ENCODE assay signal across 8 mouse cellular contexts in genomic region chr12:102691180-102691579, GRCm38 (mm10). TPM values are rescaled to one million over a fixed set of nuclear protein-coding genes. Genes with fewer than 3 reads are reported as not detected.
A peak's percentile ranks its signal among the peaks of the same experiment; 100 is the strongest.
DNase-seq lines count a peak whose midpoint lies in the region; ATAC-seq lines count a peak whose summit lies in the region.

No protein-coding gene starts in this region.

- no peak for ATAC-seq in midbrain, embryonic 11.5 days (ENCODE audit: low FRiP score)

- DNase-seq in heart, adult 18-20 months = peak; percentile 55
- no peak for DNase-seq in heart, embryonic 10.5 days (ENCODE audit: low spot score)
- DNase-seq in embryonic facial prominence, embryonic 10.5 days (ENCODE audit: low spot score) = no peak
- peak; percentile 87 to 95 for DNase-seq in kidney, postnatal 25 days
- no peak for DNase-seq in midbrain, embryonic 11.5 days (ENCODE audit: low spot score, missing footprints)
- no peak for DNase-seq in frontal cortex, postnatal 36 days (ENCODE audit: low spot score in 2 of 2)
- DNase-seq in right cerebral cortex, postnatal 36 days (ENCODE audit: low spot score in 2 of 2) = no peak

- H3K4me1 ChIP-seq in heart, embryonic 10.5 days = peaks cover 20% of the 10 kb centered on the region
- H3K4me1 ChIP-seq in embryonic facial prominence, embryonic 10.5 days = peaks cover 46% of the 10 kb centered on the region
- peaks cover 11% of the 10 kb centered on the region; the same call in 1 of the 2 replicates for H3K4me1 ChIP-seq in midbrain, embryonic 11.5 days (ENCODE audit: control insufficient read depth, insufficient read depth, low read length)

- WGBS in heart, embryonic 10.5 days = 70% methylated on average over 11 of the region's 11 CpGs
- 46% methylated on average over 11 of the region's 11 CpGs for WGBS in embryonic facial prominence, embryonic 10.5 days
- WGBS in macrophage (ENCODE audit: missing documents) = 74% methylated on average over 10 of the region's 11 CpGs
- 69% methylated on average over 11 of the region's 11 CpGs for WGBS in midbrain, embryonic 11.5 days

- no peak overlapping the region for H3K27ac ChIP-seq in heart, embryonic 10.5 days
- H3K27ac ChIP-seq in embryonic facial prominence, embryonic 10.5 days (replicated peaks) = peak overlapping the region; percentile 61
- H3K27ac ChIP-seq in macrophage = peak overlapping the region; percentile 42
- H3K27ac ChIP-seq in midbrain, embryonic 11.5 days (ENCODE audit: low read depth, low read length) = no peak overlapping the region

- H3K27me3 ChIP-seq in heart, embryonic 10.5 days (ENCODE audit: insufficient read depth, poor library complexity, severe bottlenecking) = no peaks in the 10 kb centered on the region
- no peaks in the 10 kb centered on the region for H3K27me3 ChIP-seq in embryonic facial prominence, embryonic 10.5 days (replicated peaks; ENCODE audit: low read depth, poor library complexity, severe bottlenecking)
- no peaks in the 10 kb centered on the region for H3K27me3 ChIP-seq in midbrain, embryonic 11.5 days (ENCODE audit: control insufficient read depth, insufficient read depth, low read length)

- no peak overlapping the region for H3K4me3 ChIP-seq in heart, embryonic 10.5 days
- H3K4me3 ChIP-seq in embryonic facial prominence, embryonic 10.5 days = no peak overlapping the region
- no peak overlapping the region for H3K4me3 ChIP-seq in macrophage (ENCODE audit: inconsistent target)
- H3K4me3 ChIP-seq in midbrain, embryonic 11.5 days (ENCODE audit: low read depth, low read length) = no peak overlapping the region

- H3K36me3 ChIP-seq in heart, embryonic 10.5 days = no peaks in the 10 kb centered on the region
- H3K36me3 ChIP-seq in embryonic facial prominence, embryonic 10.5 days (replicated peaks) = no peaks in the 10 kb centered on the region
- no peaks in the 10 kb centered on the region for H3K36me3 ChIP-seq in macrophage (ENCODE audit: inconsistent target)
- no peaks in the 10 kb centered on the region for H3K36me3 ChIP-seq in midbrain, embryonic 11.5 days (ENCODE audit: control insufficient read depth, insufficient read depth, low read length)

- H3K9ac ChIP-seq in midbrain, embryonic 11.5 days (ENCODE audit: low read length) = no peak overlapping the region

- H3K9me3 ChIP-seq in heart, embryonic 10.5 days = no peaks in the 10 kb centered on the region
- H3K9me3 ChIP-seq in embryonic facial prominence, embryonic 10.5 days = no peaks in the 10 kb centered on the region
- H3K9me3 ChIP-seq in midbrain, embryonic 11.5 days (ENCODE audit: control insufficient read depth, low read length) = no peaks in the 10 kb centered on the region

- no peak overlapping the region for H3K4me2 ChIP-seq in midbrain, embryonic 11.5 days

- peaks cover 90% of the 10 kb centered on the region for H3K79me2 ChIP-seq in macrophage (ENCODE audit: inconsistent target)

RNA-seq across cellular contexts. Expression of gene Itpk1, which starts 13.6 kb away (rescaled TPM):
- total RNA-seq in heart, adult 18-20 months (2021) = 10 to 100 TPM in 1 of 2 experiments, 1 to 10 TPM in 1; 9.1 to 12.4 TPM
- polyA plus RNA-seq in heart, embryonic 10.5 days (2016; fragmentation: Nextera tagmentation; extraction: Ambion mirVana) = 3.5 and 4.8 TPM in 2 replicates
- 13.7 and 17.7 TPM in 2 replicates for polyA plus RNA-seq in embryonic facial prominence, embryonic 10.5 days (2016; fragmentation: Nextera tagmentation; extraction: Ambion mirVana)
- 10 to 100 TPM in 19 of 26 experiments, 1 to 10 TPM in 7; 2.3 to 25.1 (median 14.1) TPM for total RNA-seq in macrophage (2018; cell fraction: chromatin; rRNA removed)
- total RNA-seq in macrophage (2018; cell fraction: cytosol; rRNA removed) = 10 to 100 TPM in 23 of 26 experiments, 1 to 10 TPM in 3; 7.0 to 25.8 (median 15.6) TPM
- 10 to 100 TPM in 20 of 26 experiments, 1 to 10 TPM in 6; 4.3 to 23.7 (median 13.7) TPM for total RNA-seq in macrophage (2018; cell fraction: nucleus; rRNA removed)
- polyA plus RNA-seq in macrophage (2018) = 10.4 to 13.5 TPM (median 12.1 TPM) in 3 replicates
- polyA plus RNA-seq in midbrain, embryonic 11.5 days (2014; fragmentation: Nextera tagmentation; extraction: Ambion mirVana) = 11.6 and 14.2 TPM in 2 replicates

RNA-seq across cellular contexts. Expression of gene Moap1, which starts 52.3 kb away (rescaled TPM):
- total RNA-seq in heart, adult 18-20 months (2021) = 1 to 10 TPM; 7.5 to 8.5 TPM
- polyA plus RNA-seq in heart, embryonic 10.5 days (2016; fragmentation: Nextera tagmentation; extraction: Ambion mirVana) = 24.0 and 24.8 TPM in 2 replicates
- polyA plus RNA-seq in embryonic facial prominence, embryonic 10.5 days (2016; fragmentation: Nextera tagmentation; extraction: Ambion mirVana) = 35.4 and 36.9 TPM in 2 replicates
- 10 to 100 TPM in 3 of 26 experiments, 1 to 10 TPM in 23; 2.2 to 13.7 (median 6.4) TPM for total RNA-seq in macrophage (2018; cell fraction: chromatin; rRNA removed)
- 10 to 100 TPM in 1 of 26 experiments, 1 to 10 TPM in 25; 4.4 to 10.2 (median 7.2) TPM for total RNA-seq in macrophage (2018; cell fraction: cytosol; rRNA removed)
- 10 to 100 TPM in 7 of 26 experiments, 1 to 10 TPM in 19; 2.1 to 12.4 (median 8.1) TPM for total RNA-seq in macrophage (2018; cell fraction: nucleus; rRNA removed)
- polyA plus RNA-seq in macrophage (2018) = 4.7 to 7.2 TPM (median 6.1 TPM) in 3 replicates
- 40.8 and 41.4 TPM in 2 replicates for polyA plus RNA-seq in midbrain, embryonic 11.5 days (2014; fragmentation: Nextera tagmentation; extraction: Ambion mirVana)

RNA-seq across cellular contexts. Expression of gene Tmem251, which starts 52.4 kb away (rescaled TPM):
- 1 to 10 TPM; 4.6 to 5.1 TPM for total RNA-seq in heart, adult 18-20 months (2021)
- 8.6 and 9.5 TPM in 2 replicates for polyA plus RNA-seq in heart, embryonic 10.5 days (2016; fragmentation: Nextera tagmentation; extraction: Ambion mirVana)
- polyA plus RNA-seq in embryonic facial prominence, embryonic 10.5 days (2016; fragmentation: Nextera tagmentation; extraction: Ambion mirVana) = 9.7 and 11.2 TPM in 2 replicates
- 10 to 100 TPM in 20 of 26 experiments, 1 to 10 TPM in 6; 2.8 to 25.3 (median 14.0) TPM for total RNA-seq in macrophage (2018; cell fraction: chromatin; rRNA removed)
- total RNA-seq in macrophage (2018; cell fraction: cytosol; rRNA removed) = 10 to 100 TPM in 23 of 26 experiments, 1 to 10 TPM in 3; 9.5 to 18.3 (median 13.8) TPM
- total RNA-seq in macrophage (2018; cell fraction: nucleus; rRNA removed) = 10 to 100 TPM in 25 of 26 experiments, 1 to 10 TPM in 1; 4.4 to 35.3 (median 23.1) TPM
- polyA plus RNA-seq in macrophage (2018) = 11.4 to 13.5 TPM (median 12.9 TPM) in 3 replicates
- polyA plus RNA-seq in midbrain, embryonic 11.5 days (2014; fragmentation: Nextera tagmentation; extraction: Ambion mirVana) = 12.2 and 12.3 TPM in 2 replicates

Comparison
In these comparisons a context has a peak if more than half of its experiments do, and no peak if none do; other contexts are left out.
1. DNase-seq: peak in heart, adult 18-20 months (2 of 2) and kidney, postnatal 25 days (2 of 2); none in heart, embryonic 10.5 days (single experiment), embryonic facial prominence, embryonic 10.5 days (single experiment), midbrain, embryonic 11.5 days (single experiment), frontal cortex, postnatal 36 days (0 of 2) and right cerebral cortex, postnatal 36 days (0 of 2).
2. H3K27ac ChIP-seq: peak in embryonic facial prominence, embryonic 10.5 days (single experiment) and macrophage (single experiment); none in heart, embryonic 10.5 days (single experiment) and midbrain, embryonic 11.5 days (single experiment).